In the genomic region with DNA sequence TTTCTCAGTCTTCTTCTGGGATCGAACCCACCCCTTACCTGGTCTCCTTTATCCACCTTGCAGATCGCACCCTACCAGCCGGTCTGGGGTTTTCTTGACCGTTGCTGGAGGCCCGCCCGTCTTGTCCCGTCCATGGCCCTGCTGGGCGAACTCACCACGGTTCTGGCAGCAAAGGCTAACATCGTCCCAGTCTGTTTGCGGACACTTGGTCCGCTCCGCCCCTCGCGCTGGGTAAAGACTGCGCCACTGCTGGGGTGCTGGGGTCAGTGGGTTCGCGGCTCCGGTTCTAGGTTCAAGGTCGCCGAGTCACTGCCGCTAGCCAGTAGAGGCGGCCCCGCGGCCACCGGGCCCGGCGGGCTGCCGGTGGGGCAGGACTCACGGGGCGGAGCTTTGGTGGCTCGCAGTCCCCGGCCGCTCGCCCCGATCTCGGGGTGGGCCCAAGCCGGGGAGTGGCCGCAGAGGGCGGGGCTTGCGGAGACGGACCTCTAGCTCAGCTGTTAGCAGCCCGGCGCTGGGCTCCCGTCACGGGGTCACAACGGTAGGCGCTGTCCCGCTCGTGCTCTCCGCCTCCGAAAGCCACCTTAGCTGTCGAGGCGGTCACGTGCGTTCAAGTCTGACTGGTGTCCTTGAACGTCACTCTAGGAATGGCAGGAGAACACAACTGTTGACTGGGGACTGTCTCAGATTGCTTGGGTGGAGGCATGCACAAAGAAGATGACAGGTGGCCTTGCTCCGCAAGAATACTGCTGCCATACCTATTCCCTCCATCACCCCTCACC, we compare ENCODE assay signal across 8 mouse cellular contexts. TPM values are rescaled to one million over a fixed set of nuclear protein-coding genes. Genes with fewer than 3 reads are reported as not detected.
DNase-seq lines count a peak whose midpoint lies in the region; ATAC-seq lines count a peak whose summit lies in the region.

TSS of gene Crat (minus strand) at position 657 of the 779 bp plus-strand sequence.

- H3K4me2 ChIP-seq in hindbrain, embryonic 11.5 days (replicated peaks; ENCODE audit: low read depth, low read length): peak within 1 kb of the TSS; percentile 74

- no peaks in the 10 kb centered on the region for H3K27me3 ChIP-seq in hindbrain, embryonic 11.5 days (ENCODE audit: control insufficient read depth, insufficient read depth, low read length)

- H3K27ac ChIP-seq in hindbrain, embryonic 11.5 days (ENCODE audit: low read depth, low read length): peak within 1 kb of the TSS; percentile 96

- H3K36me3 ChIP-seq in hindbrain, embryonic 11.5 days (ENCODE audit: control insufficient read depth, insufficient read depth, low read length): no peaks in the 10 kb centered on the region

- peak within 1 kb of the TSS; percentile 97 for H3K9ac ChIP-seq in hindbrain, embryonic 11.5 days (ENCODE audit: low read depth, low read length)

- 1% methylated on average over 51 of the region's 58 CpGs for WGBS in hindbrain, embryonic 11.5 days

- peak; percentile 56 for DNase-seq in WW6 (ENCODE audit: low read depth, low spot score)
- DNase-seq in cerebellum, postnatal 10 days: peak; percentile 91 to 95
- peak; percentile 91 to 92 for DNase-seq in frontal cortex, postnatal 10 days (ENCODE audit: low spot score in 2 of 2)
- peak; percentile 83 for DNase-seq in hindbrain, embryonic 11.5 days (ENCODE audit: low spot score)
- DNase-seq in layer of hippocampus, postnatal 36 days: peak; percentile 89 to 93
- peak; percentile 96 for DNase-seq in lung, postnatal 25 days (ENCODE audit: low spot score)
- DNase-seq in retina, postnatal 1 day: peak; percentile 91
- DNase-seq in urinary bladder, postnatal 14 days (ENCODE audit: low spot score): peak; percentile 94

- no peaks in the 10 kb centered on the region for H3K9me3 ChIP-seq in hindbrain, embryonic 11.5 days (ENCODE audit: control insufficient read depth, low read length)

- peak within 1 kb of the TSS; percentile 88 for H3K4me3 ChIP-seq in hindbrain, embryonic 11.5 days (ENCODE audit: low read depth, low read length)

- ATAC-seq in hindbrain, embryonic 11.5 days (ENCODE audit: low FRiP score): peak; percentile 92

- peaks cover 14% of the 10 kb centered on the region; the same call in 1 of the 2 replicates for H3K4me1 ChIP-seq in hindbrain, embryonic 11.5 days (replicated peaks; ENCODE audit: control insufficient read depth, insufficient read depth, low read length)

RNA-seq across cellular contexts. Expression of gene Crat, which starts in this region (rescaled TPM):
- 21.5 and 27.5 TPM in 2 replicates for polyA plus RNA-seq in hindbrain, embryonic 11.5 days (2014; fragmentation: Nextera tagmentation; extraction: Ambion mirVana)
- 10 to 100 TPM; 42.5 to 46.1 TPM for total RNA-seq in layer of hippocampus, postnatal 36 days (2021)

Comparison
In these comparisons a context has a peak if more than half of its experiments do, and no peak if none do; other contexts are left out.
1. Peak in every context shown above with its lines: DNase-seq, ATAC-seq, H3K4me3 ChIP-seq and H3K27ac ChIP-seq.